Mouse (Mus musculus) bone marrow, adult 2 months (tissue): ENCODE results near the gene Atxn1.

Experiments
- CTCF ChIP-seq: fragments of 200-500 bp; IDR thresholded peaks from 2 replicates; pipeline ENCODE4 v1.5.1; 2011; ENCODE audit warnings: low read length, control low read depth; ENCODE audit not compliant: control insufficient read depth, insufficient read depth
- POLR2A ChIP-seq: fragments of 200-500 bp; IDR thresholded peaks from 2 replicates; pipeline ENCODE4 v1.6.1; 2011; ENCODE audit warnings: low read depth, mild to moderate bottlenecking, control low read depth, low read length, borderline replicate concordance; ENCODE audit not compliant: control insufficient read depth

- TF ChIP-seq CTCF (no peak), POLR2A (no peak)
Measured at GRCm38 (mm10) chr13:45623846-45624245, 341.0 kb downstream of the Atxn1 start.
